Mouse (Mus musculus) kidney, postnatal 36 days (tissue): Measurements from ENCODE around the gene Chit1.
A peak's percentile ranks its signal among the peaks of the same experiment; 100 is the strongest.

ENCODE experiments used
- DNase-seq, 2 experiments: peaks; one replicate each; pipeline ENCODE4 v3.0.0; 2021 to 2022; ENCODE audit warnings: mixed read lengths in 2 of 2

Chit1 gene

DNA sequence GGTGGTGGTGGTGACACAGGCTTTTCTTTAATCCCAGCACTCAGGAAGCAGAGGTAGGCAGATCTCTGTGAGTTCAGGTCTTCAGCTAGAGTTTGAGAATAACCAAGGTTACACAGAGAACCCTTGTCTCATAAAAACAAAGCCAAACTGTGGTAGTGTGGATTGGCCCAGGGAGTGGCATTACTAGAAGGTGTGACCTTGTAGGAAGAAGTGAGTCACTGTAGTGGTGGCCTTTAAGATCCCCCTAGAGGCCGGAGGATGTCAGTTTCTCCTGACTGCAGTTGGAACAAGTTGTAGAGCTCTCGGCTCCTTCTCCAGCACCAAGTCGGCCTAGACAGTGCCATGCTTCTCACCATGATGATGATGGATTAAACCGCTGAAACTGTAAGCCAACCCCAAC, at the start of gene Chit1:
Gene Chit1, plus strand, starts transcription at position 264 of the 400 bp plus-strand sequence.
- no peak for DNase-seq

DNA sequence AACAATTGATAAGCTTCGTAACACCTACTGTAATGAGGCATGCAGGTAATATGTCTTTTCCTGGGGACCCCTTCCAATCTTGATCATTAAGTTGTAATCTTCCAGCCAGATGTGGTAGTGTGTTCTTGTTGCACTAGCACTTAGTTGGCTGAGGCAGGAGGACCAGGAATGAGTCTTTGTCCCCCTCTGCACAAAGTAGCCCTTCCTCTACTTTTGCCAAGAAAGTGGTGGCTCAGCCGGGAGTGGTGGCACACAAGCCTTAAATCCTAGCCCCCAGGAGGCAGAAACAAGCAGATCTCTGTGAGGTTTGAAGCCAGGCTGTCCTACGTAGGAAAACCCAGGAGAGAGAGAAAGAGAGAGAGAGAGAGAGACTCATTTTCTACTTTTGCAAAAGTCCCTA, 49.1 kb upstream of the Chit1 start:
- no peak for DNase-seq

GRCm38 (mm10) chr1:134062411-134063085, 48.5 kb upstream of the Chit1 start:
- peak in 1 of 2 experiments; percentile 41 for DNase-seq

- DNase-seq, result peak; percentile 69 to 76
Observed at GRCm38 (mm10) chr1:134063086-134063772, 47.8 kb upstream of the Chit1 start.

- DNase-seq, result peak; percentile 42 to 49
Observed at GRCm38 (mm10) chr1:134063773-134064125, 47.3 kb upstream of the Chit1 start.

GRCm38 (mm10) chr1:134064296-134064831, 46.7 kb upstream of the Chit1 start:
- DNase-seq, result no peak

DNA sequence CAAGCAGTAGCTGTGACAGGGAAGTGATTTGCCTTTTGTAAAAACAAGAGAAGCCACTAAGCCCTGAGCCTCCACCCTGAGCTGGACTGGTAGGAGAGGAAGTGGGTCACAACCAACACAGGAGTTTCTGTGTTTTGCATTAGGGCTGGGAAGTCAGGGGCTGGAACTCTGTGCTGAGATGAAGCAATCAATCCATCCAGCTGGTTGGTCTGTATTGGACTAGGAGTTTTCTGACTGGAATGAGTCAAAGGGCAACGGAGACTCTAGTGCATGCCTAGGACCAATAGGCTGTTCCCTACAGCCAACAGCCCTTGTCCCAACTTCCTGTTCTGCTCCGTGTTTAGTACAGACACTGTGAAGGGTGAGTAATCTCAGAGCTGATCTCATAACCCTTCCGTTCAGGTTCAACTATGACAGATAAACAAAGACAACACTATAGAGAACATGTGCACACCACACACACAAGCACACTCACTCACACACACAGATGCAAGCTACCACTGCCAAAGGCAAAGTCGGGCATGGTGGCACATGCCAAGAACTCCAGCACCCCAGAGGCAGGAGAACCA, 45.7 kb upstream of the Chit1 start:
- no peak for DNase-seq

DNA sequence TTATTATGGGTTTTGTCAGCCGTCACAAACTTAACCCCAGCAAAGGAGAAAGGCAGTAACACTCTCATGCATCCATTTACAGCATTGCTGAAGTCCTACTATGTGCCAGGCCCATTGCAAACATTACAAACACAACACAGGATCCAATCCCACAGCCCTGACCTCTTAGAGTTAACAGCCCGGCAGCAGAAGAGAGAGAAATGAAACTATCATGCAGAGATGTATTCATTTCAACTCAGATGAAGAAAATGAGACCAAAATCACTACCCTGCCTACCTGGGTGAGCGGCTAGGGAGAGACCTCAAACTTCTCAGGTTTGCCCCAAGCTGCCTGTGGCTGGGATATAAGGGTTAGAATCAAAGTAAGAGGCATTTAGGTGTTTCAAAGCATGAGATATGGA, 44.5 kb upstream of the Chit1 start:
- DNase-seq, result no peak

DNA sequence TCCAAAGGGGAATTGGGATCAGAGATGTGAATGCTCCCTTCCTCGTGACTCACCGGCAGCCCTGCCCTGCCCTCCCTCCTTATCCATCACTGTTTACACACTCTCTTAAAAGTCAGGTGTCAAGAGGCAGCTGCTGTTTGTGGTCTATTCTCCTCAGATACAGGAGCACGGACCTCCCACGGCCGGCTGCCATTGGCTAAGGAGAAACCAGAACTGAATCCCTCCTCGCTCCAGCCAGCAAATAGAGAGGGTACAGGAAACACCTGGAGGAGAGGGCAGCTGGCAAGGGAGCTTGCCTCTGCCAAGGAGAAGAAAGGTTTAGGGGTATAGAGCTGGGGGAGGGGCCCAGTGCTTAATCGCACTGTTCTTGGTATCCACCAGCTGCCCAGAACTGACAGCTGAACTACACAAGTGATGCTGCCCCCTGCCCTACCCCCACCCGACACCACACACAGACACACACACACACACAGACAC, 43.9 kb upstream of the Chit1 start:
- DNase-seq, result peak; percentile 62 to 67

DNA sequence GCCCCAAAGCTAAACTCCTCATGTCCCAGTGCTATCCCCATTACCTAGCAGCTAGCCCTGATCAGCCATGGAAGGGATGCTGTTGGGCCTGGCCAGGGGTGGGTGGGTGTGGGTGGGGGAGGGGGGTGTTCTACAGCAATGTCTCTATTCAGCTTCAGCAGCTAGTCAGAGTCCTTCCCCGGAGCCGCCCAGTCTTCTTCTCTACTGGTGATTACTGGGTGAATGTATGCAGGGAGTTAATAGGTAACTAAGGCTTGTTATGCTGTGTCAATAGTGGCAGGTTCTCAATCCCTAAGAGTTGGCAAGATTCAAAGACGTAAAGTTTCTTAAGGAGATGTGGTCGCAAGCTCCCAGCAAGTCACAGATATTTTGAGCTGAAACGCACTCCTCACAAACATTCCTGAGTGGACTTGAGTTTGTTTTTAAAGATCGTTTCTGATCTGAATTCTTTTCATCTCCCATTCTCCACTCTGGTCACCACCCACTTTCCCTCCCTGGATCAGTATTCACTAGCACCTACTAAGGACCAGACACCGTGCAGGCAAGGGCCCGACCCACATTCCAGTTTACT, 40.9 kb upstream of the Chit1 start:
- DNase-seq, result no peak

GRCm38 (mm10) chr1:134071411-134072018, 39.5 kb upstream of the Chit1 start:
- DNase-seq, result peak; percentile 55 to 70

DNA sequence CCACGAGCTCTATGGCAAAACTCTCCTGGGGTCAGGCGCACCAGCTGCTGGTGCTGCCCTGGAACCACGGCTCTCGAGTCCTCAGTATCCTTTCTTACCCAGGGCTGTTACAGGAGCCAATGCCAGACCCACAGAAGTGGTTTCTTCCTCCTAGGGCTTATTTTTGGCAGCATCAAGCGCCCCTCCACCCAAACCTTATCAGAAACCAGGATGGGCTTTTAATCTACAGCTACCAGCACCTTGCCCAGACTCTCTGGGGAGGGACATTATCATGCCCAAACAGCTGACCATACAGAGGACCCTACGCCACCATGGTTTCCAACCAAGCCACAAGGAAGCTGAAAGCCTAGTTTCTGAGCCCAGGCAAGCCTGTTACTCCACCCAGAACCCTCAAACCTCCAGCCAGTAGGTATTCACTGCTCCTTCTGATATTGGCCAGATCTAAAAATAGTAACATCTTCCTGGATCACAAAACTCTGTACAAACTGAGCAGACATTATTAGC, 37.9 kb upstream of the Chit1 start:
- DNase-seq, result no peak

GRCm38 (mm10) chr1:134073658-134074057, 37.4 kb upstream of the Chit1 start:
- no peak for DNase-seq

GRCm38 (mm10) chr1:134074184-134074583, 36.9 kb upstream of the Chit1 start:
- no peak for DNase-seq

DNA sequence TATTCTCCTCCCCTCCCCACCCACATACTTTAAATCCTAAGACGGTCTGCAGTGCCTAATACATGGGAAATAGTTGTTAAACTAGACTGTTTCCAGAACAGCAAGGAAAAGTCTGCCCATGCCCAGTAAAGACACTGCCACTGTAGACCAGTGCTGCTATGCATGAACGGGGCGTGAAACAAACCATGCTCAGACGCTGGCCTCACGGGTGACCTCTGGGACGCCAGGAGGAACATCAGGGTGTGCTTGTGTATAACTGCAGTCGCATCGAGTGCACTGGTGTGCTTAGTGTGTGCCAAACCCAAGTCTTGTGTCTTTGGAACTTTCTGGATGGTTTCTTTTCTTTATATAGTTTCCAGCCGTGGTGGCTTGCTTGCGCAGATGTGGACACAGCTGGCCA, 36.4 kb upstream of the Chit1 start:
- DNase-seq, result no peak

- no peak for DNase-seq
Observed at GRCm38 (mm10) chr1:134075532-134075931, 35.5 kb upstream of the Chit1 start.

DNA sequence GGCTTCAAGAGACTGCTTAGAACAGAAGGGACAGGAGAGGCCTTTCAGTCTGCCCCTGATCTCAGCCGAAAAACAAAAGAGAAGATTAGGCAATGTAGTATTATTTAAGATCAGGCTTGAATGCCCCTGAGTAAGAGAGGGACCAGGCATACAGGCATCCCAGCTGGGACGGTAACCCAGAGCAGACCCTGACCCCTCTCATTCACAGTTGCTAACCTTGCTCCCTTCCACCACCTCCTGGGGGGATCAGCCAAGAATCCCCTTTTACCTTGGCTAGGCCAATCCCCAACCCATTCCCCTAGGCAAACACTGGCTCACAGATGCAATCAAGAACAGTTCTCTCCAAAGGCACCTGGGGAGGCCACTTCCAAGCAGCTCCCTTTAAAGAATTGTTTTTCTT, 34.3 kb upstream of the Chit1 start:
- no peak for DNase-seq

DNA sequence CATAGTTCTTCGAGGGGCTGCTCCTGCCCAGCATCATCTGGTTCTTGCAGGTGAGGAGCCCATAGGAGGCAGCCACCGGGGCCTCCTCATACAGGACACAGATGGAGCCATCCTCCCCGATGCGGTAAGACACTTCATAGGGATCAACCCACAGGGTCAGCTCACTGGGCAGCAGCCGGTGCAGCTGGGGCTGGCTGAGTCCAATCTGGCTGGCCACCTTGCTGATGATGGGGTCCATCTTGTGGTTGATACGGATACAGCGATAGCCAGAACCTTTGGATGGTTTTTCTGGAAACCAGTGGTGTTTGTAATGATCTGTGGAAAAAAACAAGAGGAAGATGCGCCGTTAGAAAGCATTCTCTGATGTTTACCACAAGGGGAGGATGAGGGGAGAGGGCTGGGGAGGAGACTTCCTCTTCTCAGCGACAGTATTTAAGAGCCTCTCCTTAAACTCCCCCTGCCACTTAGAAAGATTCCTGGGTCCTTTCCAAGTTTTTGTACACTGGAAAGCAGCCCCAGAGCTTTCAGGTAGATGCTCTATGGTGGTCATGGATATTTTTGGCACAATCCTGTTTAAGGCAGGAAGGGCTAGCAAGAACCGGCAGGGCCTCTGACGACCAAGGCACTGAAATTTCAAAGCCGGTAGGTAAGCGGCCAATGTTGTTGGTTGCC, 33.5 kb upstream of the Chit1 start:
- DNase-seq, result peak; percentile 51 to 55

DNA sequence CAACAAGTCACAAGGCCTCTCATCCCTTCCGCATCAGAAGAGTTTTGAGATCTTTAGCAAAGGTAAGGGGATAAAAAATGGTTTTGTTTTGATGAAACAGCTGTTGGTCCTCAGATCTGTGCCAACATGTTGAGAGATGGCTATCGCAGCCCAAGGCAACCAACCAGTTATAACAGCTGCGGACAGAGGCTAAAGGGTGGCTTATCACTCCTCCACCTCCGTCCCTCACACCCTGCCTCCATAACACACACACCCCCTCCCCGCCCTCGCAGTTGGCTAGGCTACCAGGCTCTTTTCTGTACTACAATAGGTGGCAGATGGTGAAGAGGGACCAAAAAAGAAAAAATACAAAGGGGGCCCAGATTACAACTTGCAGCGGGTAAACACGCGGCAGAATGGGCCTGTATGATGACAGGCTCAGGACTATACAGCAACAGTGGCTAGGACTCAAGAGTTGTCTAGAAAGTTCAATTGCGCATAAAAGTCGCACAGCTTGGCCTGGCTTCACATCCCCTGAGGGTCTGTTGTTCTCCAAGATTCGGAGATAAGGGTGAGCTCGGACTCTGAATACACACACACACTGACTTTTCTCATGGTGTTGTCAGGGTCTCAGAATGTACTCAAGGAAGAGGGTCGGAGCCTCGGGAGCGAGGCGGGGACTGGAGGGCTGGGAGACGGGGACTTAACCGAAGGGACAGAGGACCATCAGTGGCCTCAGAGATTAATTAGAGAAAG, 32.8 kb upstream of the Chit1 start:
- peak in 1 of 2 experiments; percentile 37 for DNase-seq

GRCm38 (mm10) chr1:134078802-134079476, 32.1 kb upstream of the Chit1 start, which contains the start of gene Btg2:
Gene Btg2 (minus strand): TSS chr1:134079120.
- DNase-seq, result peak; percentile 98
